Mouse (Mus musculus) left cerebral cortex, postnatal 10 days (tissue): ENCODE results near the gene Ets1. TPM values are rescaled to one million over a fixed set of nuclear protein-coding genes. Genes with fewer than 3 reads are reported as not detected.

Experiments
- DNase-seq, 2 experiments: peaks; one replicate each; pipeline ENCODE4 v3.0.0; 2021 to 2022; ENCODE audit warnings: low spot score in 2 of 2, mixed read lengths in 1 of 2; ENCODE audit errors: extremely low spot score in 1 of 2
- intact Hi-C: fragments of 180-260 bp; cut with DNase I; formaldehyde crosslinking; loops from one replicate; pipeline ENCODE4 v1.15.1; 2025
- total RNA-seq, 2 experiments: library from RNA; stranded (reverse); gene quantifications; 2 replicates each; pipeline ENCODE4 v1.2.3; 2021

Gene Ets1
- total RNA-seq, 2 experiments from 2014 or later: 19.0 to 24.7 TPM

DNA sequence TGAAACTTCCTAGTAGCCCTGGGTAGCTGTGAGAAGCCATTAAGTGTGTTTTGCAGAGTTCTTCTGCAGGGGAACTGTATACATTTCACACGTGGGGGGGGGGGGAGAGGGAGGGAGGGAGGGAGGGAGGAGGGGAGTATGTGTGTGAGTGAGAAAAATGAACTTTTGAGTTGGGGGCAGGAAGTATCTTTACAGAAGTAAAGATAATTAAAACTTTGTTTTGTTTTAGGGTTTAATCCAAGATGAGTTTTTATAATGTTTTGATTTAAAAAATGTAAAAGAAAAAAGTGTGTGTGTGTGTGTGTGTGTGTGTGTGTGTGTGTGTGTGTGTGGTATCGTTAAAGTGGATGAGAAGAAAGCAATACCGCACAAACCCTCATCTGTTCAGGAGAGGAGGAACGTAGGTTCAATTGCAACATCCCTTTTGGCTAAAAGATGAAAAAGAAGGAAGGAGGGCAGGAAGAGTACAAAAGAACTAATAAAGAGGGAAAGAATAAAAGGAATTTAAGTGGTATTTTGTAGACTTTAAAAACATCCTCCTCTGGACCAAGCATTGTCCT is 66.9 kb downstream of the Ets1 start:
- intact Hi-C loops: no loop called here

GRCm38 (mm10) chr9:32703976-32704745 is 68.1 kb downstream of the Ets1 start:
- intact Hi-C loops: no loop called here
- no peak for DNase-seq

More for the DNA sequence above, 66.9 kb downstream of the Ets1 start:
- no peak for DNase-seq

GRCm38 (mm10) chr9:32705827-32706478 is 69.9 kb downstream of the Ets1 start:
- intact Hi-C loops: no loop called here
- DNase-seq: no peak

DNA sequence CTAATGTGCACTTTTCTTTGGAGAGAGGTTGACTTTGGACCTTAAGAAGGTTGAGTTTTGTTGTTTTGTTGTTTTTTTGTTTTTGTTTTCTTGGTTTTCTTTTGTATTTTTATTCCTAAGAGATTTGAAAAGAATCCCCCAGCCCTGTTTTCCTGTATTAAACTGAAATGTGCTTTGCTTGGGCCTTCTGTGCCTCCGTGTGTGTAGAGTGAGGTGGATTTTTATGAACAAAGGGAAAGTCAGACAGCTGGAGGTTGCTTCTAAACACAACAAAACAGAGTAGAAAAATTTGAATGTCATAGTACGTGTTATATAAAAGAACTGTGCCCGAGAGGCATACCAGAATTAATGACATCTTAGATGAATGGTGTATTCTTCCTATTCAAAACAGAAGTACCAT is 71.4 kb downstream of the Ets1 start:
- intact Hi-C loops: no loop called here
- no peak for DNase-seq

DNA sequence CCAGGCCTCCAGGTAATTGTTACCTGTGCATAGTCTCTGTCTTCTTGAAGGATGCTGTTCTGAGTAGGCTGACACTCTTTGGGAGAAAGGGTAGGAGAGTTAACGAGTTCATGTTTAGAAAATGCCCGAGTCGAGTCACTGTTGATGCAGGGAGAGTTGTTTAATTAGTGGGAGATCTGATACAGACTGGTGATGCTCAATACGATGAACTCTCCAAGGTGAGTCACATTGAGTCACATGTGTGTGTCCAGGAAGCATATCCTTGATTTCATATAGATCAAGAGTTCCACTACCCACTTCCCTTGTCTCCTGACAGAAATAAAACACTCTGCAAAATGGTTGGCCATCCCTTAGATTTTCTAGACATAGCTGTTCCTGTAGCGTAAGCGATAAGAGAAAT is 72.5 kb downstream of the Ets1 start:
- no peak for DNase-seq
- intact Hi-C loops: no loop called here

DNA sequence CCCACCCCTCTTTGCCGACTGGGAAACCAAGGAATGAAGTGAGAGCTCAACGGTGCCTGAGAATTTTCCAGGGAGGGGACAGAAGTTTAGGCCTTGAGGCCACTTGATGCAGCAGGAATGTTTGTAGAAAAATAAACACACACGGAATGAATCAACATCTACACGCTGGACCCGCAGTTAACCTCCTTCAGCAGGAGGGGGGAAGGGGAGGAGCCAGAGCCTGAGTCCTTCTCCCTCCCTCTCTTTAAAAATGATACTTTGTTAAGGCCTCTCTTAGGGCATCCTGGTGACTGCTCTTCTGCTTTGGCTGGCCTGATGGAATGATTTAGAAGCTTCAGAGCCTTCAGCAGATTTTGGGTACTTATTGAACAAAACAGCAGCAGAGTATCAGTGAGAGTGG is 73.3 kb downstream of the Ets1 start:
- peak in 1 of 2 experiments; percentile 80 for DNase-seq
- intact Hi-C loops: no loop called here

DNA sequence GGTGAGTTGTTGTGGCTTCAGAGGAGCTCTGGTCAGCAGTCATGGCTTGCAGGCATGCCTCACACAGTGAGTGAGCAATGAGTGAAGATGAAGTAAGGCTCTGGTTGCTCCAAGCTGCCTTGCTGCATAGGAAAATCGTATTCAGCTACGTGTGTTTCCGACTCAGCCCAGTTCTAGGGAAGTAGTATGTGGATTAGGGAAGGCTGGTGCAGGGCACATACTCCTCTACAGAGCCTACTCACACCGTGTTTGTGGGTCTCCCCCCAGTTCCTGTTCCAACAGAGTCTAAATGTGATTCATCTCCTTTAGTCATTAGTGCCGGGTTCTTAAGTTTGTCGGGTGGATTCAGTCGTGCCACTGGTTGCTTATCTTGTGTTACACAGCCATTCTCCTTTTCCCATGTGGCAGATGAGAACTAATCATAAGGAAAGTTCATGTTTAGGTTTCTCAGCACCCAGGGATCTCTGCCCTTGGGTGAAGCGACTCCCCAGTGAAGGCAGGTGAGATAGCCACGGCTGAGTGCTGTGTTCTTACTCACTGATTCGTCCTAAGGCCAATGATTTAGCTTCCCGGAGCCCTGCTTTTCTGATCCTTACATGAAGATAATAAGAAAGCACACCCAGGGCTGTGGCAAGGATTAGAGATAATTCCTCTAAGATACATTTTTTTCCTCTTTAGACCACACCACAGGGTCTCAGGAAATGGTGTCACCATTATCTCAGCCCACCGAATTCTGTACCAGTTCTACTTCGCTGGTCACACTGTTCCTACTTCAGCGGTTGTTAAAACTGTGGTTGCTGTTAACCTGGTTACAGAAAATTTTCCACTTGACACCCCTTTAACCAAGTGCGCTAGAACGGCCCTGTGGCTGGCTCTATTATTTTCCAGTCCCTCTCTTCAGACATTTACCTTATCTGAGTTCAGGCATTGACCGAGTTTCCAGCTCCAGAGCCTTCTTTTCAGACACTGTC is 74.0 kb downstream of the Ets1 start:
- intact Hi-C loops: no loop called here
- no peak for DNase-seq

DNA sequence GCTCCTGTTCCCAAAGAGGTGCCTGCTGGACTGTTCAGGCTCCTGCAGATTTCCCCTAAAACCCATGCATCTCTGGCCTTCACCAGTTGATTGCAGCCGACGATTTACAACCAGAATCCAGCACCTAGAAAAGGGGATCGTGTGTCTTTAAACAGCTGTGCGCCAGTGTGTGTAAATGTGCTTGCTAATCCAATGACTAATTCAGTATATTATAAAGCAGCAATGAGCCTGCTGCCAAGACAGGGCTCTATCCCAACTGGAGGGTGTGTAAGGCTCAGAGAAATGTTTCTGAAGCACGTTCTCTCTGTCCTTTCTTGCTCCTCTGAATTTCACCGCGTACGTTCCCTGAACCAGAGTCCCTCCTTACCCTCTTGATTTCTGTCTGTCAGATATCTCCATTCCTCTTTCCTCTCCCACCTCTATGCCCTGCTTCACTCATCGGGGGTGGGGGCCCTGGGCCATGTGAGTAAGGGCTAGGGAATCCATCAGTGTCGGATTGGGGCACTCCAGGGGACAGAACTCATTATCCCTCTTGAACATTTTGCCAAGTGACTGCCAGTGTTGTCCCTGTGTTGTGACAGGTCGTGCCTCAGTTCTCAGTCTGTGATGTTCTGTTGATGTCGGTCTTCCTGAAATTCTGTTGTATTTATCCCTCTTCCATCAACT is 75.1 kb downstream of the Ets1 start:
- intact Hi-C loops: no loop called here
- DNase-seq: no peak

DNA sequence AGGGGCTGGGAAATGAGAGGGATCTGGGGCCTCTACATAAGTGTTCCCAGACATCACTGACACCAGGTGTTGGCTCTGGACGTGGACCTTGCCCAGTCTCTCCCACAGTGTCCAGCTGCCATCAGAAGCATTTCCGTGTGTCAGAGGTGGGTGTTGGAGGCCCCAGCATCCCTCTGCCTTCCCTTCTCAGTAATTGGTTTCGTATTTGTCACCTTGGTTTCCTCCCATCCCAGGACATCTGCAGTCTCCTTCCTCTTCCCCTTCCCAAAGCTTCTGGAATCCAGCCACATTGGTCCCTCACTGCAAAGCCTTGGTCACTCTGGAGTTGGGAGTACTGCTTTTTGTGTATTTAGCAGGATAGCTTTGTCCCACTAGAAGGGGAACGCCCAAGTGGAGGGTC is 75.7 kb downstream of the Ets1 start:
- intact Hi-C loops: no loop called here
- no peak for DNase-seq

DNA sequence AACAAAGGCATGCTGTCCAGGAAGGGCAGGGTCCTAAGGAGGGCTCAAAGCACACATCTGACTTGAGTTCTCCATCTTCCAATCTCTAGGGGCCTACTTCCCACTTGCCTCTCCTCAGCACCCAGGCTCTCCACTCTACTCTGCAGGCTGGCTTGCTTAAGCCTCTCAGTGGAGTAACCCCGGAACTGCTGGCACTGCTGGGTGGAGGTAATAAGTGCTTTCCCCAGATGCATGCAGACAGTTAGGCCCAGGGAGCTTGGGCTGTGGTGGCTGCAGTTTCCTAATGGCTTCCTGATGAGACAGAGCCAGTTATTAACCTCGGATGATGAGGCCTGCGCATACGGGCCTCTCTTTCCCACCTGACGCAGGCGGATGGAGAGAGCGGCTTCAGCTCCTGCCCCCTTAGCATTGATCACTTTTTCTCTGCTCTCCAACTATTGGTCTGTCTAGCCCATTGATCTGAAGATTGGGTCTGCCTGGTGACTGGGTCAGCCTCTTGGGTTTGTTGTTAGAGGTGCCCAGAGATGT is 76.4 kb downstream of the Ets1 start:
- intact Hi-C loops: no loop called here
- DNase-seq: no peak

DNA sequence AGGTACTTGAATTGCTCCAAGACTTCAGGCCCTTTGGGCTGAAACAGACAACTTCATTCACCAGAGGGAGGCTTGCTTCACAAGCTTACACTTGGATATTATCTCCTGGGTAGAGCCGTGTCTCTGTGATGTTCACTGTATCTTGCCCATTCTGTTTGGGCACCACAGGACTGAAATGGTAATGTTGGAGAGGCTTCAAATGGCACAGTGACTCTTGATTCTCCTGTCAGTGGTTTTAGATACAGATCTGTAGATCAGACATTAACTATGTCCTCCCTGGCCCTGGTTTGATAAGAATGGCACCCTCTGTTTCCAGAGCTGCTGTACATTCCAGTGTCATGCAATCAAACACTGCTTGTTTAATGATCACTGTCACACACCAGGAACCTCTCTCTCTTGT is 77.1 kb downstream of the Ets1 start:
- no peak for DNase-seq
- intact Hi-C loops: no loop called here

DNA sequence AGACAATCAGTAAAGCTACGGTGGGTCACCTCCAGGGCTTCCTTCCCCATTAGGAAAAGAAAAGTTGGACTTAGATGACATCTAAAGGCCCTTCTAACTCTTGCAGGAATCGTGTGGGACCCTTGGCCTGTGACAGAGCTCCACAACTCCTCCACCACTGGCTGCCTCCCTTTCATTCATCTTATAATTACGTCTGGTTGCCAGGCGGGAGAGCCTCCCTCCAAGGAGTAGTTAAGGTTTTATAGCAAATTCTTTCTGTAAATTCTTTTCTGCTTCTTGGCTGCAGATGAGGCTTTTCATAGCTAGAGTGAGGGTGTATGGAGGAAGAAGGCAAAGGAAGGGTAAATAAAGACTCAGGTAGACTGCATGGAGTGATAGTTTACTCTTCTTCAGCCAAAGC is 77.8 kb downstream of the Ets1 start:
- intact Hi-C loops: no loop called here
- DNase-seq: no peak

DNA sequence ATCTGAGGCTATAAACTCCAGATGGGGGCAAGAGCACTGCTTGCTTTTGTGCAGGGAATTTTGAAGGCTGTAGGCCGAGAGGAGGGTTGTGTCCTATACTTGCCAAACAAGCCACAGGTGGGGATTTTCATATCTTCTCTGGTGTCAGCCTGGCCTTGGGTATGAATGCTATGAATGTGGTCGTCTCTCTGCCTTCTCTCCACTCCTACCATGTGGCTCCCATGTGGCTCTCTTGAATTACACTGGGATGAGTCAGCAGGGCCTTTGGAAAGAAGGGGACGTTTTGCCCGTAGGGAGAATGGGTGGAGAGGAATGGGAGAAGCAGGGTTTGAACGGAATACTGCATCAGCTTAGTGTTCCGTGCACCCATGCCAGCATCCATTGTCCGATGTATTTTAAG is 78.5 kb downstream of the Ets1 start:
- DNase-seq: no peak
- intact Hi-C loops: no loop called here

DNA sequence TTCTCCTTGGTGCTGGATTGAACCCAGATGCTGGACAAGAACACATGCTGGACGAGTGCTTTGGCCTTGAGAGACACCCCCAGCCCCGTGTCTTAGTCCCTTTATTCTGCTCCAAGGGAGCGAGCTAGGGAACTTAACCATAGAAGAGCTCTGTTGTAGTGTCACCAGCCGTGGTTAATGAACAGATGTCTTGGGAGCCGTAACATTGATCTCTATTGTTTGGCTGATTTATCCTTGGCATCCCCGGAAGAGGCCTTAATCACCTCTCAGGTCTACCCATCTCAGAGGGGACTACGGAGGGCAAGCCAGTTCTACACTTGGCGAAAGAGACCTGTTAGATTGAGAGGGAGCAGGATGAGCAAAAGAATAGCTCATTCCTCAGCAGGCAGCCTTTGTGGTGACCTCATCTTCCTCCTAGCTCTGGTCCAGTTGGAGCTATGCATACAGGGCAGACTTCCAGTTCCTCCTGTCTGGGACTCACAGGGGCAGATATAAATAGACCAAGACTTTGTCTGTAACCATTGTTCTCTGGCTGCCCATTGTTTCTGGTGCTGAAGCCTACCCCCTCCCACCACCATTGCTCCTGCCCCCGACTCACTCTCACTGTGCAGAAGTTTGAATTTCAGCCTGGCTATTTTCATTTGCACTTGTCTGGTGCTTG is 79.9 kb downstream of the Ets1 start:
- peak in 1 of 2 experiments; percentile 75 for DNase-seq
- intact Hi-C loops: no loop called here

DNA sequence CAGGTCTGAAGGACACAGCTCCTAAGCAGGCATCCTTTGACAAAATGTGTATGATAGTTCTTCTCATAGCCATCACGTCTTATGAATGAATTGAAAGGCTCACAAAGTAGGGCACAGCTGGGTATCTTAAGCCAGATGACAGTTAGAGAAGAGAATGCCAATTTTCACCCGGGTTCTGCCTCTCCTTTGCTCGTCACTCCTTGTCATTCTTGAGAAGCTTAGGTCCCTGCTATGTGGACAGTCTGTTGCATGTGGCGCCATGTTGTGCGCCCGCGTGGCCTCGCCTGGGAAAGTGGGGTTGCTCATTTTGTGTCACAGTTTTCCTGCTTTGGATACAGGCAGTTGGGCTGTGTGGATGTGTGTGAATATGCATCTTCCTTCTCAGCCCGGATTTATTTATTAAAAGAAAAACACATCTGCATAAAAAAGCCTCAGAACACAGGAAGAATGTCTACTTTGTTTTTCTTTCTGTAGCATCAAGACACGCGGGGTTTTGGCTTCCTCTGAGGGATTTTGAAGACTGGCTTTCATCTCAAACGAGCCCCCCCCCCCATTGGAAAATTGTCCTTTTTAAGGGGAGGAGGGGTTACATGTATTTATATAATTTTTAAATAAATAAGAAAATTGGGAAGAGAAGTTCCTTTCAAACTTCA is 81.4 kb downstream of the Ets1 start:
- no peak for DNase-seq
- intact Hi-C loops: no loop called here

GRCm38 (mm10) chr9:32717931-32718820 is 82.2 kb downstream of the Ets1 start:
- peak in 1 of 2 experiments; percentile 54 for DNase-seq
- intact Hi-C loops: no loop called here

- intact Hi-C loops: no loop called here
- no peak for DNase-seq
Measured at GRCm38 (mm10) chr9:32718868-32719267, 82.8 kb downstream of the Ets1 start.
